ENCODE assay signal across 24 mouse cellular contexts in genomic region chr9:34579174-34579573, GRCm38 (mm10).
A peak's percentile ranks its signal among the peaks of the same experiment; 100 is the strongest.
DNase-seq lines count a peak whose midpoint lies in the region; ATAC-seq and TF ChIP-seq lines count a peak whose summit lies in the region.
"Had no signal": no experiment of that assay in that cellular context is flagged by ENCODE, and none has a peak within 500 bp of the region (broad histone marks: within the 10 kb centered on the region; RNA-seq: fewer than 3 reads in every experiment).

No protein-coding gene starts in this region.

- TF ChIP-seq POLR2A in lung, adult 2 months (IDR thresholded peaks at IDR 0.05; ENCODE audit: borderline replicate concordance, extremely low read depth, low read depth, low read length) = no peak

- peak; percentile 41 for DNase-seq in forebrain, embryonic 14.5 days (ENCODE audit: low spot score)
- DNase-seq in forebrain, embryonic 10.5 days (ENCODE audit: extremely low spot score, low spot score) = no peak
- no peak for DNase-seq in layer of hippocampus, adult 2 months (ENCODE audit: low spot score in 2 of 2)
- DNase-seq in layer of hippocampus, adult 11-12 months (ENCODE audit: low spot score) = no peak
- no peak for DNase-seq in midbrain, embryonic 10.5 days (ENCODE audit: low spot score)
- DNase-seq in lung, adult 2 months = no peak
- DNase-seq: adrenal gland, postnatal 10 days; B cell, adult 2 months; cerebellum, adult 18-20 months; cerebellum, adult 9-10 months; cerebellum, postnatal 14 days; gastrocnemius, adult 2 months; gastrocnemius, postnatal 14 days; heart, adult 18-20 months; heart, postnatal 14 days; heart, postnatal 4 days had no signal

- ATAC-seq in forebrain, embryonic 14.5 days = peak; percentile 42; the same call in 1 of the 2 replicates
- peak; percentile 58; the same call in 1 of the 2 replicates for ATAC-seq in midbrain, embryonic 15.5 days (replicated peaks)
- ATAC-seq: forebrain, embryonic 16.5 days; intestine, embryonic 16.5 days; Patski had no signal

- H3K9me3 ChIP-seq in forebrain, embryonic 14.5 days (replicated peaks; ENCODE audit: control insufficient read depth, low read length) = no peaks in the 10 kb centered on the region
- no peaks in the 10 kb centered on the region for H3K9me3 ChIP-seq in forebrain, embryonic 10.5 days
- no peaks in the 10 kb centered on the region for H3K9me3 ChIP-seq in midbrain, embryonic 15.5 days
- H3K9me3 ChIP-seq in midbrain, embryonic 10.5 days (replicated peaks) = no peaks in the 10 kb centered on the region
- H3K9me3 ChIP-seq: G1E; heart, embryonic 10.5 days; heart, embryonic 13.5 days; hindbrain, embryonic 15.5 days had no signal

- H3K4me2 ChIP-seq in forebrain, embryonic 14.5 days (ENCODE audit: low read length) = no peak overlapping the region
- H3K4me2 ChIP-seq in midbrain, embryonic 15.5 days = no peak overlapping the region
- H3K4me2 ChIP-seq: heart, embryonic 13.5 days; hindbrain, embryonic 15.5 days had no signal

- H3K36me3 ChIP-seq in forebrain, embryonic 14.5 days (ENCODE audit: control insufficient read depth, insufficient read depth, low read length) = no peaks in the 10 kb centered on the region
- H3K36me3 ChIP-seq in forebrain, embryonic 10.5 days (replicated peaks) = no peaks in the 10 kb centered on the region
- no peaks in the 10 kb centered on the region for H3K36me3 ChIP-seq in midbrain, embryonic 15.5 days (replicated peaks)
- H3K36me3 ChIP-seq in midbrain, embryonic 10.5 days = no peaks in the 10 kb centered on the region
- H3K36me3 ChIP-seq: G1E; heart, embryonic 10.5 days; heart, embryonic 13.5 days; hindbrain, embryonic 15.5 days had no signal

- H3K4me1 ChIP-seq in forebrain, embryonic 14.5 days (ENCODE audit: control insufficient read depth, insufficient read depth, low read length) = peaks cover 10% of the 10 kb centered on the region
- H3K4me1 ChIP-seq in forebrain, embryonic 10.5 days = peaks cover 9% of the 10 kb centered on the region
- H3K4me1 ChIP-seq in midbrain, embryonic 15.5 days = peaks cover 6% of the 10 kb centered on the region; the same call in 1 of the 2 replicates
- no peaks in the 10 kb centered on the region for H3K4me1 ChIP-seq in midbrain, embryonic 10.5 days
- H3K4me1 ChIP-seq in lung, adult 2 months (ENCODE audit: control insufficient read depth, insufficient read depth, low read length) = no peaks in the 10 kb centered on the region
- H3K4me1 ChIP-seq: heart, embryonic 10.5 days; heart, embryonic 13.5 days; hindbrain, embryonic 15.5 days had no signal

- no peak overlapping the region for H3K9ac ChIP-seq in forebrain, embryonic 14.5 days (ENCODE audit: low read length)
- no peak overlapping the region for H3K9ac ChIP-seq in midbrain, embryonic 15.5 days
- H3K9ac ChIP-seq: heart, embryonic 13.5 days; hindbrain, embryonic 15.5 days had no signal

- no peaks in the 10 kb centered on the region for H3K27me3 ChIP-seq in forebrain, embryonic 14.5 days (replicated peaks; ENCODE audit: control insufficient read depth, insufficient read depth, low read length)
- H3K27me3 ChIP-seq in forebrain, embryonic 10.5 days (ENCODE audit: poor library complexity, severe bottlenecking) = no peaks in the 10 kb centered on the region
- H3K27me3 ChIP-seq in midbrain, embryonic 15.5 days (replicated peaks) = no peaks in the 10 kb centered on the region
- H3K27me3 ChIP-seq in midbrain, embryonic 10.5 days (ENCODE audit: low read depth, poor library complexity, severe bottlenecking) = peaks cover 5% of the 10 kb centered on the region
- H3K27me3 ChIP-seq: hindbrain, embryonic 15.5 days; Patski had no signal

- no peak overlapping the region for H3K4me3 ChIP-seq in forebrain, embryonic 14.5 days (ENCODE audit: low read depth, low read length)
- no peak overlapping the region for H3K4me3 ChIP-seq in forebrain, embryonic 10.5 days
- no peak overlapping the region for H3K4me3 ChIP-seq in layer of hippocampus, adult 2 months
- no peak overlapping the region for H3K4me3 ChIP-seq in midbrain, embryonic 15.5 days
- no peak overlapping the region for H3K4me3 ChIP-seq in midbrain, embryonic 10.5 days
- no peak overlapping the region for H3K4me3 ChIP-seq in lung, adult 2 months (replicated peaks; ENCODE audit: extremely low read depth, low read depth, low read length)
- H3K4me3 ChIP-seq: gastrocnemius, adult 2 months; heart, embryonic 10.5 days; heart, embryonic 13.5 days; hindbrain, embryonic 15.5 days had no signal

- H3K27ac ChIP-seq in forebrain, embryonic 14.5 days (ENCODE audit: low read depth, low read length) = no peak overlapping the region
- H3K27ac ChIP-seq in forebrain, embryonic 10.5 days = no peak overlapping the region
- H3K27ac ChIP-seq in layer of hippocampus, adult 2 months = peak overlapping the region; percentile 74
- peak overlapping the region; percentile 10; the same call in 1 of the 2 replicates for H3K27ac ChIP-seq in midbrain, embryonic 15.5 days
- H3K27ac ChIP-seq in midbrain, embryonic 10.5 days (replicated peaks) = no peak overlapping the region
- H3K27ac ChIP-seq: gastrocnemius, adult 2 months; heart, embryonic 10.5 days; heart, embryonic 13.5 days; hindbrain, embryonic 15.5 days had no signal

- WGBS in forebrain, embryonic 14.5 days = 87% methylated on average over 6 of the region's 6 CpGs
- 88% methylated on average over 6 of the region's 6 CpGs for WGBS in forebrain, embryonic 10.5 days
- WGBS in midbrain, embryonic 15.5 days = 78% methylated on average over 6 of the region's 6 CpGs
- WGBS in midbrain, embryonic 10.5 days = 86% methylated on average over 6 of the region's 6 CpGs
- 80% methylated on average over 6 of the region's 6 CpGs for WGBS in lung, adult 2 months

- no peak for TF ChIP-seq CTCF in layer of hippocampus, adult 2 months (conservative IDR thresholded peaks at IDR 0.05)
- TF ChIP-seq CTCF in lung, adult 2 months (IDR thresholded peaks at IDR 0.05; ENCODE audit: insufficient read depth, low read length) = no peak

Comparison
In these comparisons a context has a peak if more than half of its experiments do, and no peak if none do; other contexts are left out.
1. H3K27ac ChIP-seq: peak in layer of hippocampus, adult 2 months (single experiment) and midbrain, embryonic 15.5 days (single experiment); none in forebrain, embryonic 14.5 days (single experiment), forebrain, embryonic 10.5 days (single experiment) and midbrain, embryonic 10.5 days (single experiment).